Mouse (Mus musculus) heart, embryonic 14.5 days (tissue): ENCODE measurements around the gene Gm20521. TPM values are rescaled to one million over a fixed set of nuclear protein-coding genes. Genes with fewer than 3 reads are reported as not detected.

Source experiments
- ATAC-seq: fragments of 200-750 bp; cut with Nextera tagmentation; 2 replicates; pipeline ENCODE4 v1.8.0; 2017; ENCODE audit warnings: low read depth, moderate TSS enrichment; ENCODE audit not compliant: insufficient number of reproducible peaks, insufficient read depth, low FRiP score
- H3K27ac ChIP-seq, 2 experiments: fragments of 200-500 bp in 1 of 2; fragments of 300-500 bp in 1 of 2; sonication (generic) in 1 of 2; replicated peaks in 1 of 2; 2 replicates each; pipeline ENCODE4 v1.5.1; 2012 to 2014; ENCODE audit warnings: low read depth in 2 of 2, low read length in 2 of 2, control low read depth in 1 of 2, mild to moderate bottlenecking in 1 of 2, mixed read lengths in 1 of 2; ENCODE audit not compliant: control insufficient read depth in 1 of 2, insufficient read depth in 1 of 2
- H3K27me3 ChIP-seq: fragments of 300-500 bp; sonication (generic); 2 replicates; pipeline ENCODE4 v1.6.1; 2014; ENCODE audit warnings: mild to moderate bottlenecking, low read length, control low read depth; ENCODE audit not compliant: control insufficient read depth, insufficient read depth
- H3K36me3 ChIP-seq: fragments of 300-500 bp; sonication (generic); 2 replicates; pipeline ENCODE4 v1.6.1; 2014; ENCODE audit warnings: mild to moderate bottlenecking, control low read depth, low read length, mixed read lengths; ENCODE audit not compliant: control insufficient read depth, insufficient read depth
- H3K4me1 ChIP-seq, 2 experiments: fragments of 200-500 bp in 1 of 2; fragments of 300-500 bp in 1 of 2; sonication (generic) in 1 of 2; 2 replicates each; pipeline ENCODE4 v1.6.1; 2012 to 2014; ENCODE audit warnings: low read length in 2 of 2, control low read depth in 1 of 2, mixed read lengths in 1 of 2; ENCODE audit not compliant: control insufficient read depth in 2 of 2, insufficient read depth in 2 of 2
- H3K4me2 ChIP-seq: fragments of 300-500 bp; sonication (generic); 2 replicates; pipeline ENCODE4 v1.6.1; 2014; ENCODE audit warnings: mild to moderate bottlenecking, low read length
- H3K4me3 ChIP-seq, 2 experiments: fragments of 200-500 bp in 1 of 2; fragments of 300-500 bp in 1 of 2; sonication (generic) in 1 of 2; 2 replicates each; pipeline ENCODE4 v1.5.1; 2012 to 2014; ENCODE audit warnings: low read length in 2 of 2, mild to moderate bottlenecking in 2 of 2, control low read depth in 1 of 2, low read depth in 1 of 2, moderate library complexity in 1 of 2; ENCODE audit not compliant: control insufficient read depth in 1 of 2, insufficient read depth in 1 of 2
- H3K9ac ChIP-seq: fragments of 300-500 bp; sonication (generic); 2 replicates; pipeline ENCODE4 v1.6.1; 2014; ENCODE audit warnings: mild to moderate bottlenecking, low read length
- H3K9me3 ChIP-seq: fragments of 300-500 bp; sonication (generic); 2 replicates; pipeline ENCODE4 v1.6.1; 2016; ENCODE audit warnings: low read length, control low read depth; ENCODE audit not compliant: control insufficient read depth
- WGBS: fragments of 180-500 bp; shearing (Covaris S2); extraction: QIAGEN DNeasy Blood & Tissue Kit; methylation state at CpG from one replicate; pipeline ENCODE4 v1.1.7; 2014; 5-methylcytosine and 5-hydroxymethylcytosine counted together
- polyA plus RNA-seq: library from polyadenylated mRNA; unstranded; fragments of >200 nt; fragmentation: Nextera tagmentation; extraction: Ambion mirVana; gene quantifications from 2 replicates; pipeline ENCODE4 v1.2.1, GENCODE M21; 2014

The Gm20521 gene
- polyA plus RNA-seq, 1 experiment from 2014 or later, result not detected

GRCm38 (mm10) chr14:54913343-54913742 is 30.1 kb downstream of the Gm20521 start:
- Histone ChIP-seq H3K36me3 (peaks cover 48% of the 10 kb centered on the region), H3K4me2 (peak overlapping the region; percentile 99), H3K27me3 (no peaks in the 10 kb centered on the region), H3K9me3 (no peaks in the 10 kb centered on the region), H3K4me3 (peak overlapping the region; percentile 56 to 91), H3K27ac (peak overlapping the region in 1 of 2 experiments; percentile 72; a peak in 2 of 4 replicates), H3K4me1 (peaks cover 15 to 18% of the 10 kb centered on the region in 2 experiments), H3K9ac (peak overlapping the region; percentile 94)
- WGBS, result 18% methylated on average over 10 of the region's 10 CpGs
- no peak for ATAC-seq

DNA sequence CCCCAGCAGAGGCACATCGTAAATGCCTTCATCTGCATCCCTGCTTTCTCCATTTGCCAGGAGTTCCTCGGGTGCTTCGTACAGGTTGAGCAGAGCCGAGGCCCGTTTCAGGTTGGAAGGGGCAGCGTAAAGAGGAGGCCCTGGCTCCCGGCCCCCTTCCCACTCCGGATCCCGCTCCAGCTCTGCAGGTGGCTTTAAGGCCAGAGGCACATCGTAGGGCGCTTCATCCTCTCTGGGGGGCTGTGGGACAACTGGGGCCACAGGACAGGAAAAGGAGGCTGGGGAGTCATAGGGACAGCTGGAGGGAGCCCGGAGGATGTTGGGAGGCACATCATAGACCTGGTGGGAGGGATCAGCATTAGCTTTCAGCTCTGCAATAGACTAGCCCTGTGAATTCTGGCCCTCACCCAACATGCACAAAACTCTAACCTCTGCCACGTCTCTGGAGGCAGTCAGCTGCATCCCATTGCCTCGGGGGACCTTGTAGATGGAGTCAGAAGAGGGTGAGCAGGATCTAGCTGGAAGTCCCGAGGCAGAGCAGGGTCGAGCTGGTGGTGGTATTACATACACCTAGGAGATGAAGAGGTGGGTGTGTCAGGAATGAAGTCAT is 36.9 kb downstream of the Gm20521 start:
- ATAC-seq, result no peak
- H3K9ac ChIP-seq, result no peak overlapping the region
- no peaks in the 10 kb centered on the region for H3K27me3 ChIP-seq
- H3K4me3 ChIP-seq, result no peak overlapping the region
- no peak overlapping the region for H3K27ac ChIP-seq
- no peak overlapping the region for H3K4me2 ChIP-seq
- peaks cover 13% of the 10 kb centered on the region in 2 experiments for H3K4me1 ChIP-seq
- 87% methylated on average over 16 of the region's 16 CpGs for WGBS
- H3K36me3 ChIP-seq, result peaks cover 58% of the 10 kb centered on the region
- peaks cover 8% of the 10 kb centered on the region; the same call in 1 of the 2 replicates for H3K9me3 ChIP-seq

GRCm38 (mm10) chr14:54924641-54925348 is 41.6 kb downstream of the Gm20521 start:
- Histone ChIP-seq H3K36me3 (peaks cover 17% of the 10 kb centered on the region), H3K4me1 (peaks cover 21 to 27% of the 10 kb centered on the region in 2 experiments), H3K4me2 (peak overlapping the region; percentile 98), H3K27ac (peak overlapping the region; percentile 87 to 88), H3K9ac (peak overlapping the region; percentile 89), H3K4me3 (peak overlapping the region; percentile 49 to 61), H3K9me3 (peaks cover 8% of the 10 kb centered on the region; the same call in 1 of the 2 replicates), H3K27me3 (peaks cover 7% of the 10 kb centered on the region)
- 25% methylated on average over 7 of the region's 7 CpGs for WGBS
- peak; percentile 49 for ATAC-seq

DNA sequence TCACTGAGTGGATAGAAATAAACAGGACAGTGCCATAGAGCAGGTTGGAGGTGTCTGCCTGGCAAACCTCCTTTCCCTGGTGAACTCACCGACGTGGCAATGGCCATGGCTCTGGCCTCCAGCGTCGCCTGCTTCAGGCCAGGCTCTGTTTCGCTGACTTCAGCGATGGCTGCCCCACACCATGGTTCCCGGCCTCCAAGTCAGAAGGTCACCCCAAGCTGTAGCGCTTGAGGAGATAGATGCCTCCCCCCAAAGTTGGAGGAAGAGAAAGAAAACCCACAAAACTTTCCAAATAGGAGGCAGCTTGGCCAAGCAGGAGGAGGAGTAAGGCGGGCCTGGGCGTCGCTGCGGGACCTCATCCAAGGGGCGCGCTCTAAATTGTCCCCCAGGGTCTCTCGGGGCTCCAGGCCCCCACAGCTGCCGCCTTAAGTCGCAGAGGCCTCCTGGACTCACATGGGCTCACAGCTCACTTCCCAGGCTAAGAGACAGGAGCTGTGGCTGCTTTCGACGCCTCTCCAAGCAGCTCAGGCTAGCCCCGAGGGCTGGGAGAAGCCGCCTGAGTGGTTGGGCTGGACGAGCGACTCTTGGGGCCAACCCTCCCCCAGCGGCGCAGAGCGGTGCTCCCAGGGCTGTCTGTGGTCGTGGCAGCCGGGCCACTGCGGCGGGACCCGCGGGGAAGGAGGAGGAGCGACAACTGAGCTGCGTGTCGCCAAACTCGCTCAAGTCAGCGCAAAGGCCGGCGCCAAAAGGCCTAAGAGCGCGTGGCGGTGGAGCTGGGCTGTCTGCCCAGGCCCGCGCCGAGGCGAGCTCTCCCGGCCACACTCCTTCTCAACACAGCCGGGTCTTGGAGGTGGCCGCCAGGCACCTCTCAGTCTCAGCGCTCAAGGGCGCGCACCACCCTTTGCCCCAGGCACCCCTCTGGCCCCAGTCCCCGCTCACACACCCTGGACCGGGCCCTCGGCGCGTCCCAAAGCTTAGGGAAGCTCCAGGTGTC is 42.4 kb downstream of the Gm20521 start, which contains the start of gene Efs:
TSS of gene Efs (minus strand) at position 778 of the 994 bp plus-strand sequence.
- H3K36me3 ChIP-seq, result peaks cover 9% of the 10 kb centered on the region; the same call in 1 of the 2 replicates
- WGBS, result 6% methylated on average over 56 of the region's 57 CpGs
- peak within 1 kb of the TSS; percentile 98 for H3K4me2 ChIP-seq
- H3K27me3 ChIP-seq, result peaks cover 7% of the 10 kb centered on the region
- peak within 1 kb of the TSS; percentile 49 to 61 for H3K4me3 ChIP-seq
- peak within 1 kb of the TSS; percentile 89 for H3K9ac ChIP-seq
- H3K27ac ChIP-seq, result peak within 1 kb of the TSS; percentile 87 to 88
- H3K9me3 ChIP-seq, result peaks cover 8% of the 10 kb centered on the region; the same call in 1 of the 2 replicates
- peak; percentile 60 for ATAC-seq
- H3K4me1 ChIP-seq, result peaks cover 24 to 34% of the 10 kb centered on the region in 2 experiments

GRCm38 (mm10) chr14:54926401-54927158 is 43.3 kb downstream of the Gm20521 start:
- H3K27me3 ChIP-seq, result peaks cover 7% of the 10 kb centered on the region
- peaks cover 24 to 35% of the 10 kb centered on the region in 2 experiments for H3K4me1 ChIP-seq
- under 1% methylated on average over 50 of the region's 58 CpGs for WGBS
- peak; percentile 41 for ATAC-seq
- peak overlapping the region; percentile 98 for H3K4me2 ChIP-seq
- peak overlapping the region; percentile 87 to 88 for H3K27ac ChIP-seq
- H3K36me3 ChIP-seq, result 0 out of 2 replicates have a peak, but pooled peaks cover 5% of the 10 kb centered on the region
- peak overlapping the region; percentile 89 for H3K9ac ChIP-seq
- peaks cover 2% of the 10 kb centered on the region; the same call in 1 of the 2 replicates for H3K9me3 ChIP-seq
- peak overlapping the region; percentile 49 to 61 for H3K4me3 ChIP-seq

- Histone ChIP-seq H3K9me3 (no peaks in the 10 kb centered on the region), H3K4me1 (peaks cover 24 to 35% of the 10 kb centered on the region in 2 experiments), H3K4me3 (peak overlapping the region; percentile 49 to 61; a peak in 2 of 4 replicates), H3K36me3 (no peaks in the 10 kb centered on the region), H3K27ac (peak overlapping the region in 1 of 2 experiments; percentile 88; a peak in 2 of 4 replicates), H3K27me3 (peaks cover 7% of the 10 kb centered on the region), H3K4me2 (peak overlapping the region; percentile 98), H3K9ac (peak overlapping the region; percentile 89)
- 40% methylated on average over 7 of the region's 7 CpGs for WGBS
- no peak for ATAC-seq
These were observed 44.1 kb downstream of the Gm20521 start for GRCm38 (mm10) chr14:54927296-54927695.
